Mouse (Mus musculus): ENCODE data around the gene Gm5089.

DNA sequence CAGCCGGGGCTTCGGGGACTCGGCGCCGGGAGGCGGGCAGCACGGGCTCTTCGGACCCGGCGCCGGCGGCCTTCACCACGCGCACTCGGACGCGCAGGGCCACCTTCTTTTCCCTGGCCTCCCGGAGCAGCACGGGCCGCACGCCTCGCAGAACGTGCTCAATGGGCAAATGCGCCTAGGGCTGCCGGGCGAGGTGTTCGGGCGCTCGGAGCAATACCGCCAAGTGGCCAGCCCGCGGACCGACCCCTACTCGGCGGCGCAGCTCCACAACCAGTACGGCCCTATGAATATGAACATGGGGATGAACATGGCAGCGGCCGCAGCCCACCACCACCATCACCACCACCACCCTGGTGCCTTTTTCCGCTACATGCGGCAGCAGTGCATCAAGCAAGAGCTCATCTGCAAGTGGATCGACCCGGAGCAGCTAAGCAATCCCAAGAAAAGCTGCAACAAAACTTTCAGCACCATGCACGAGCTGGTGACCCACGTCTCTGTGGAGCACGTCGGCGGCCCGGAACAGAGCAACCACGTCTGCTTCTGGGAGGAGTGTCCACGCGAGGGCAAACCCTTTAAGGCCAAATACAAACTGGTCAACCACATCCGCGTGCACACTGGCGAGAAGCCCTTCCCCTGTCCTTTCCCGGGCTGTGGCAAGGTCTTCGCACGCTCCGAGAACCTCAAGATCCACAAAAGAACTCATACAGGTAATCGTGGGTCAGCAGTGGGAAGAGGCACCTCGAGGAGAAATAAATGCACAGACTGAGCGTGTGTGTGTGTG, 25.3 kb upstream of the Gm5089 start:
- TF ChIP-seq ETS1 (IDR thresholded peaks at IDR 0.05; ENCODE audit: low read depth, low read length): no peak
- TF ChIP-seq KAT2A (conservative IDR thresholded peaks at IDR 0.05; ENCODE audit: low read depth, low read length): no peak
- TF ChIP-seq USF1 (IDR thresholded peaks at IDR 0.05; ENCODE audit: low read depth, low read length): no peak
- no peak for TF ChIP-seq POLR2A (IDR thresholded peaks at IDR 0.05; ENCODE audit: control insufficient read depth in 1 of 2, insufficient read depth in 1 of 2, low read depth in 1 of 2, low read length in 2 of 2, poor library complexity in 1 of 2)
- no peak for TF ChIP-seq POLR2AphosphoS2 (IDR thresholded peaks at IDR 0.05; ENCODE audit: low read length)
- TF ChIP-seq ELF1 (IDR thresholded peaks at IDR 0.05; ENCODE audit: low read depth, low read length): no peak
- no peak for TF ChIP-seq CHD1 (IDR thresholded peaks at IDR 0.05; ENCODE audit: low read depth, low read length)
- no peak for TF ChIP-seq TCF12 (IDR thresholded peaks at IDR 0.05; ENCODE audit: low read depth, low read length)
